Mouse (Mus musculus) CH12.LX (cell line): Measurements from ENCODE around the gene Zfp579.

Experiments used
- CTCF ChIP-seq, 2 experiments: IDR thresholded peaks in 1 of 2; conservative IDR thresholded peaks in 1 of 2; 2 replicates each; pipeline ENCODE4 v1.5.1; 2011 to 2012; ENCODE audit warnings: low read depth in 2 of 2, low read length in 2 of 2, improper control_type of control experiment in 1 of 2, inconsistent platforms in 1 of 2, mild to moderate bottlenecking in 1 of 2, moderate library complexity in 1 of 2
- MYC ChIP-seq: IDR thresholded peaks from 2 replicates; pipeline ENCODE4 v1.6.1; 2011; ENCODE audit warnings: low read depth, mild to moderate bottlenecking, improper control_type of control experiment, low read length
- POLR2A ChIP-seq: IDR thresholded peaks from 2 replicates; pipeline ENCODE4 v1.6.1; 2011; ENCODE audit warnings: low read depth, mild to moderate bottlenecking, improper control_type of control experiment, low read length

DNA sequence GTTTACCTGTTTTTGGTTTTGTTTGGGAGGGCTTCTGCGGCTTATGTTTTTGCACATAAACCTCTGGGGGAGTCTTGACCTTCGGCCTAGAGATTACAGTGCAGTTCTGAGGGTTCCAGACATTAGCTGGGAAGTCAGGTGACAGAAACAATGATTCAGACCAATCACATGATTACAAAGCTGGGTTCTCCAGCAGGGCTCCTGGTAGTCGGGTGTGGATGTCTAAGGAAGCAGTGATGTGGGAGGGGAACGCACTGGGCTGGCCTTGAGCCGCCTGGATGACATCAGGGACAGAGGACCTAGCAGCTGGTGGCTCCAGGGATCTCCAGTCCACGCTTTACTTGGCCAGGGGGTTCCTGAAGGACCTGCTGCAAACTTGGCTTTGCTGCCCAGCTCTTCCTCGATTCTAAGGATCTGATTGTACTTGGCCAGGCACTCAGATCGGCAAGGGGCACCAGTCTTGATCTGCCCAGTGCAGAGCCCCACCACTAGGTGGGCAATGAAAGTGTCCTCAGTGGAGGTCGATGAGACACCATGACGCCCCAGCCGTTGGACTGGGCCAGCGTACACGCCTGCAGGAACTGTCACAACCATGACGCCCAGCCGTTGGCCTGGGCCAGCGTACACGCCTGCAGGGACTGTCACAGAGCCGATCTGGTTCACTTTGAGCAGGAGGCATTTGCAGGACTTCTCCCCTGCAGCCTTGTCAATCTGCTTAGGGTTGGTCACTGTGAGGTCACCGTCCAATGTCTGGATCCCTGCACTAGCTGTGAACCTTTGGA lies 45.2 kb downstream of the Zfp579 start:
- no peak for TF ChIP-seq CTCF (conservative IDR thresholded peaks at IDR 0.05 in 1 of 2, IDR thresholded peaks at IDR 0.05 in 1 of 2; ENCODE audit: low read depth in 2 of 2, low read length in 2 of 2)
- no peak for TF ChIP-seq MYC
- no peak for TF ChIP-seq POLR2A
